Mouse (Mus musculus) liver, postnatal 0 days (tissue): Measurements from ENCODE around the gene Zkscan6. TPM values are rescaled to one million over a fixed set of nuclear protein-coding genes. Genes with fewer than 3 reads are reported as not detected.

Experiments used
- ATAC-seq: fragments of 200-750 bp; cut with Nextera tagmentation; 2 replicates; pipeline ENCODE4 v1.8.0; 2017; ENCODE audit warnings: mild to moderate bottlenecking, moderate library complexity
- DNase-seq: peaks from one replicate; pipeline ENCODE4 v3.0.0-alpha.2; 2016
- H3K27ac ChIP-seq: fragments of 300-500 bp; sonication (generic); 2 replicates; pipeline ENCODE4 v1.5.1; 2014; ENCODE audit warnings: antibody characterized with exemption, moderate library complexity, mild to moderate bottlenecking, low read depth
- H3K27me3 ChIP-seq: fragments of 300-500 bp; sonication (generic); 2 replicates; pipeline ENCODE4 v1.6.1; 2014; ENCODE audit warnings: low read length, control low read depth, mixed read lengths; ENCODE audit not compliant: insufficient read depth
- H3K36me3 ChIP-seq: fragments of 300-500 bp; sonication (generic); replicated peaks from 2 replicates; pipeline ENCODE4 v1.6.1; 2014; ENCODE audit warnings: mild to moderate bottlenecking, control low read depth, low read length, moderate library complexity, mixed read lengths; ENCODE audit not compliant: insufficient read depth
- H3K4me1 ChIP-seq: fragments of 300-500 bp; sonication (generic); 2 replicates; pipeline ENCODE4 v1.6.1; 2014; ENCODE audit warnings: antibody characterized with exemption, mild to moderate bottlenecking, control low read depth; ENCODE audit not compliant: insufficient read depth
- H3K4me2 ChIP-seq: fragments of 300-500 bp; sonication (generic); 2 replicates; pipeline ENCODE4 v1.6.1; 2014; ENCODE audit warnings: low read depth, mild to moderate bottlenecking, low read length, moderate library complexity, mixed read lengths
- H3K4me3 ChIP-seq: fragments of 300-500 bp; sonication (generic); 2 replicates; pipeline ENCODE4 v1.5.1; 2014; ENCODE audit warnings: low read depth, low read length
- H3K9ac ChIP-seq: fragments of 300-500 bp; sonication (generic); replicated peaks from 2 replicates; pipeline ENCODE4 v1.6.1; 2014; ENCODE audit warnings: mild to moderate bottlenecking, moderate library complexity
- H3K9me3 ChIP-seq: fragments of 300-500 bp; sonication (generic); 2 replicates; pipeline ENCODE4 v1.6.1; 2016; ENCODE audit warnings: mild to moderate bottlenecking, control low read depth, low read length, mixed read lengths
- CTCF ChIP-seq: sonication (generic); IDR thresholded peaks from 2 replicates; pipeline ENCODE4 v1.5.1; 2016; ENCODE audit warnings: antibody characterized with exemption, low read depth
- EP300 ChIP-seq: IDR thresholded peaks from 2 replicates; pipeline ENCODE4 v1.6.1; 2016; ENCODE audit warnings: antibody characterized with exemption, low read depth, mild to moderate bottlenecking
- WGBS: fragments of 180-500 bp; shearing (Covaris S2); extraction: QIAGEN DNeasy Blood & Tissue Kit; methylation state at CpG from one replicate; pipeline ENCODE4 v1.1.7; 2014; ENCODE audit not compliant: insufficient replicate concordance; 5-methylcytosine and 5-hydroxymethylcytosine counted together
- polyA plus RNA-seq: library from polyadenylated mRNA; unstranded; fragments of >200 nt; fragmentation: Nextera tagmentation; extraction: Ambion mirVana; gene quantifications from 2 replicates; pipeline ENCODE4 v1.2.1, GENCODE M21; 2015

Gene Zkscan6
- polyA plus RNA-seq, 1 experiment from 2014 or later, result 4.1 TPM

GRCm38 (mm10) chr11:65773946-65774656 is 32.9 kb upstream of the Zkscan6 start:
- Histone ChIP-seq H3K4me2 (peak overlapping the region; percentile 55), H3K27me3 (no peaks in the 10 kb centered on the region), H3K9me3 (no peaks in the 10 kb centered on the region), H3K36me3 (no peaks in the 10 kb centered on the region; the same call in 1 of the 2 replicates), H3K4me3 (no peak overlapping the region), H3K27ac (peak overlapping the region; percentile 52; the same call in 1 of the 2 replicates), H3K4me1 (peaks cover 19% of the 10 kb centered on the region), H3K9ac (no peak overlapping the region)
- no peak for DNase-seq
- TF ChIP-seq CTCF, result no peak
- no peak for TF ChIP-seq EP300
- ATAC-seq, result peak; percentile 67
- WGBS, result 45% methylated on average over 6 of the region's 6 CpGs

GRCm38 (mm10) chr11:65776906-65777611 is 29.9 kb upstream of the Zkscan6 start:
- Histone ChIP-seq H3K36me3 (peaks cover 16% of the 10 kb centered on the region), H3K27me3 (no peaks in the 10 kb centered on the region), H3K4me3 (no peak overlapping the region), H3K4me2 (no peak overlapping the region; the same call in 1 of the 2 replicates), H3K9me3 (no peaks in the 10 kb centered on the region), H3K9ac (no peak overlapping the region), H3K27ac (peak overlapping the region; percentile 48; the same call in 1 of the 2 replicates), H3K4me1 (peaks cover 16% of the 10 kb centered on the region)
- DNase-seq (no peak), ATAC-seq (no peak)
- TF ChIP-seq EP300, result no peak
- no peak for TF ChIP-seq CTCF
- 40% methylated on average over 2 of the region's 2 CpGs for WGBS

- Histone ChIP-seq H3K27ac (no peak overlapping the region), H3K36me3 (peaks cover 16% of the 10 kb centered on the region), H3K4me1 (peaks cover 16% of the 10 kb centered on the region)
Observed at GRCm38 (mm10) chr11:65777810-65778209, 29.2 kb upstream of the Zkscan6 start.

DNA sequence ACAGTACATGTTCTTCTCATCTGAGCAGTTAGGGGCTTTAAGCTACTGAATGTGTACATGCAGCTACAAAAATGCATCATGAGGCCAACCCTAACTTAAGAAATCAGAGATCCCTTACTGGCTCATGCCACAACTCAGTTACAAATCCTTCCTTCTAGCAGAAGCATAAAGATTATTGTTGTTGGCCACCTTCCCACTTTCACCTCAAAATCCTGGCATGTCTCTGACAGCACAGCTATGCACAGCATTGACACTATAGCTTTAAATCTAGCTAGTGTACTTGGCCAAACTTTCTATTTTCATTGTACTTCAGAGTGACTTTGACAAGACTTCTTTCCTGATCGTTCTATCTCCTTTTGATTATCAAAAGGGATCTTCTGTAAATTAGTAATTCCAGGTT is 27.9 kb upstream of the Zkscan6 start:
- Histone ChIP-seq H3K27me3 (no peaks in the 10 kb centered on the region), H3K9me3 (no peaks in the 10 kb centered on the region), H3K36me3 (peaks cover 16% of the 10 kb centered on the region), H3K27ac (no peak overlapping the region), H3K4me3 (no peak overlapping the region), H3K9ac (no peak overlapping the region), H3K4me1 (peaks cover 16% of the 10 kb centered on the region), H3K4me2 (no peak overlapping the region)
- WGBS, result 97% methylated on average over 1 of the region's 1 CpGs
- ATAC-seq (no peak), DNase-seq (no peak)
- TF ChIP-seq CTCF, result no peak
- no peak for TF ChIP-seq EP300

More at GRCm38 (mm10) chr11:65777810-65778209, 29.2 kb upstream of the Zkscan6 start:
- Histone ChIP-seq H3K9ac (no peak overlapping the region), H3K27me3 (no peaks in the 10 kb centered on the region), H3K4me3 (no peak overlapping the region), H3K9me3 (no peaks in the 10 kb centered on the region), H3K4me2 (no peak overlapping the region)
- ATAC-seq, result no peak
- no peak for DNase-seq
- 41% methylated on average over 5 of the region's 5 CpGs for WGBS
- TF ChIP-seq EP300, result no peak
- no peak for TF ChIP-seq CTCF

DNA sequence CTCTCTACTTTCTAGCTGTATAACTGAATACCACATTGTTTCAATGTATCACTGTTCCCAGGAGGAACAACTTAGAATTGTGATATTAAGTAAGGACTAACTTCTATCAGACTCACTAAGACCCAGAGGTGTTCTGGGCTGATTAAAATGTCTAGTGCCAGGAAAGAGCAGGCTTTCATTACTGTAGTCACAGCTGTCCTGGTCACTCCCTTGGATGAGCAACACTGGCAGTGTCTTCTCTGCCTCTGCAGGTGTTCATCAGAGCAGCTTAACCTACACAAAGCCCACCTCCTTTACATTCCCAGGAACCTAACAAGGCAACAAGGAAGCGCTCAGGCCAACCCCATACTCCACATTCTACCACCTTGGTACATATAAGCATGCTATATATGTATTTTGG is 27.4 kb upstream of the Zkscan6 start:
- peaks cover 16% of the 10 kb centered on the region for H3K36me3 ChIP-seq
- no peak overlapping the region for H3K27ac ChIP-seq
- no peak overlapping the region for H3K4me2 ChIP-seq
- no peaks in the 10 kb centered on the region for H3K27me3 ChIP-seq
- no peak overlapping the region for H3K4me3 ChIP-seq
- TF ChIP-seq CTCF, result no peak
- no peak for TF ChIP-seq EP300
- H3K9me3 ChIP-seq, result no peaks in the 10 kb centered on the region
- H3K4me1 ChIP-seq, result peaks cover 15% of the 10 kb centered on the region
- DNase-seq (no peak), ATAC-seq (no peak)
- H3K9ac ChIP-seq, result no peak overlapping the region
- WGBS, result 84% methylated on average over 1 of the region's 1 CpGs

DNA sequence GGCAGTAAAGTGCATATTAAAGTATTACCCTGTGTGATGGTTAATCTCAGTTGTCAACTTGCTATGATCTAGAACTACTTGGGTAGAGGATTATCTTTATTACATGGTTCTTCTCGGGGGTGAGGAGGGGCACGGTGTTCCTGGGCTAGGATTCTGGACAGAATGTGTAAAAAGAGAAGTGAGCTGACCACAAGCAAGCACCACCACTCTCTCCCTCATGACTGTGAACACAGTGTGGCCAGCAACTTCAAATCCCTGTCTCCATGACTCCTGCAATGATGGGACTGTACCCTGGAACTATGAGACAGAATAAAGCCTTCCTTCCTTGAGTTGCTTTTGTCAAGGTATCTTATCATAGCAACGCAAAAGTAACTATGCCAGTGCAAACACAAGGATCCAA is 25.4 kb upstream of the Zkscan6 start:
- peaks cover 16% of the 10 kb centered on the region for H3K36me3 ChIP-seq
- ATAC-seq, result no peak

More for the DNA sequence above, 25.4 kb upstream of the Zkscan6 start:
- Histone ChIP-seq H3K4me1 (peaks cover 22% of the 10 kb centered on the region), H3K9ac (no peak overlapping the region), H3K27me3 (no peaks in the 10 kb centered on the region), H3K9me3 (no peaks in the 10 kb centered on the region), H3K4me3 (no peak overlapping the region), H3K4me2 (no peak overlapping the region), H3K27ac (no peak overlapping the region)
- 57% methylated on average over 3 of the region's 3 CpGs for WGBS
- no peak for TF ChIP-seq CTCF
- TF ChIP-seq EP300, result no peak
- no peak for DNase-seq
